Mouse (Mus musculus) CH12.LX (cell line): ENCODE results near the gene Kpnb1. TPM values are rescaled to one million over a fixed set of nuclear protein-coding genes. Genes with fewer than 3 reads are reported as not detected.

Experiments used
- DNase-seq: peaks from one replicate; pipeline ENCODE4 v3.0.0-alpha.2; 2013; ENCODE audit errors: extremely low read depth
- H3K27ac ChIP-seq: 2 replicates; pipeline ENCODE4 v1.5.1; 2012; ENCODE audit warnings: low read depth, mild to moderate bottlenecking, control low read depth, moderate library complexity; ENCODE audit not compliant: insufficient read depth
- H3K27me3 ChIP-seq: replicated peaks from 2 replicates; pipeline ENCODE3; 2012; ENCODE audit warnings: inconsistent platforms
- H3K36me3 ChIP-seq, 2 experiments: replicated peaks in 1 of 2; 2 replicates each; pipeline versions ENCODE3 to v1.6.1; 2012; ENCODE audit warnings: inconsistent platforms in 1 of 2, low read length in 1 of 2, mild to moderate bottlenecking in 1 of 2, mixed read lengths in 1 of 2, moderate library complexity in 1 of 2; ENCODE audit not compliant: control insufficient read depth in 1 of 2, insufficient read depth in 1 of 2
- H3K4me1 ChIP-seq, 2 experiments: 2 replicates each; pipeline ENCODE4 v1.6.1; 2012; ENCODE audit warnings: inconsistent platforms in 1 of 2, moderate library complexity in 1 of 2; ENCODE audit not compliant: insufficient read depth in 2 of 2, control insufficient read depth in 1 of 2
- H3K4me2 ChIP-seq: 2 replicates; pipeline ENCODE4 v1.6.1; 2012; ENCODE audit warnings: low read depth, mild to moderate bottlenecking, control low read depth; ENCODE audit not compliant: poor library complexity, insufficient read depth, severe bottlenecking
- H3K4me3 ChIP-seq, 3 experiments: fragments of 150-350 bp in 1 of 3; sonication (generic) in 1 of 3; replicated peaks in 1 of 3; 2 replicates each; pipeline versions ENCODE3 to v1.5.1; 2011 to 2012; ENCODE audit warnings: low read depth in 2 of 3, low read length in 2 of 3, mild to moderate bottlenecking in 2 of 3, moderate library complexity in 2 of 3, control low read depth in 1 of 3, improper control_type of control experiment in 1 of 3, inconsistent platforms in 1 of 3, mixed read lengths in 1 of 3; ENCODE audit not compliant: poor library complexity in 1 of 3
- H3K79me2 ChIP-seq: replicated peaks from 2 replicates; pipeline ENCODE4 v1.6.1; 2012; ENCODE audit warnings: mild to moderate bottlenecking, moderate library complexity; ENCODE audit not compliant: control insufficient read depth, poor library complexity, insufficient read depth, severe bottlenecking; ENCODE audit errors: extremely low read depth
- H3K9ac ChIP-seq: 2 replicates; pipeline ENCODE4 v1.6.1; 2012; ENCODE audit warnings: low read depth, mild to moderate bottlenecking, control low read depth, moderate library complexity; ENCODE audit not compliant: insufficient read depth
- H3K9me3 ChIP-seq: replicated peaks from 2 replicates; pipeline ENCODE3; 2012; ENCODE audit warnings: low read length, inconsistent platforms, mixed read lengths
- BHLHE40 ChIP-seq: IDR thresholded peaks from 2 replicates; pipeline ENCODE4 v1.6.1; 2011; ENCODE audit warnings: mild to moderate bottlenecking, low read depth, low read length, improper control_type of control experiment
- CHD1 ChIP-seq: IDR thresholded peaks from 2 replicates; pipeline ENCODE4 v1.6.1; 2012; ENCODE audit warnings: low read depth, low read length, improper control_type of control experiment, inconsistent platforms
- CHD2 ChIP-seq: IDR thresholded peaks from 2 replicates; pipeline ENCODE4 v1.6.1; 2011; ENCODE audit warnings: low read length, improper control_type of control experiment
- CTCF ChIP-seq, 2 experiments: IDR thresholded peaks in 1 of 2; conservative IDR thresholded peaks in 1 of 2; 2 replicates each; pipeline ENCODE4 v1.5.1; 2011 to 2012; ENCODE audit warnings: low read depth in 2 of 2, low read length in 2 of 2, improper control_type of control experiment in 1 of 2, inconsistent platforms in 1 of 2, mild to moderate bottlenecking in 1 of 2, moderate library complexity in 1 of 2
- E2F4 ChIP-seq: IDR thresholded peaks from 2 replicates; pipeline ENCODE4 v1.6.1; 2011; ENCODE audit warnings: low read depth, low read length, improper control_type of control experiment; ENCODE audit not compliant: insufficient replicate concordance
- ELF1 ChIP-seq: IDR thresholded peaks from 2 replicates; pipeline ENCODE4 v1.6.1; 2014; ENCODE audit warnings: low read depth, mild to moderate bottlenecking, inconsistent platforms, low read length, improper control_type of control experiment
- EP300 ChIP-seq: IDR thresholded peaks from 2 replicates; pipeline ENCODE4 v1.6.1; 2011; ENCODE audit warnings: low read length, improper control_type of control experiment
- ETS1 ChIP-seq: conservative IDR thresholded peaks from 2 replicates; pipeline ENCODE4 v1.6.1; 2012; ENCODE audit warnings: low read depth, mild to moderate bottlenecking, inconsistent platforms, low read length, improper control_type of control experiment, moderate library complexity
- HCFC1 ChIP-seq: IDR thresholded peaks from 2 replicates; pipeline ENCODE4 v1.6.1; 2012; ENCODE audit warnings: low read depth, mild to moderate bottlenecking, inconsistent platforms, low read length, improper control_type of control experiment
- IRF4 ChIP-seq: IDR thresholded peaks from 2 replicates; pipeline ENCODE4 v1.6.1; 2014; ENCODE audit warnings: low read depth, mild to moderate bottlenecking, inconsistent platforms, low read length, improper control_type of control experiment
- JUN ChIP-seq: IDR thresholded peaks from 2 replicates; pipeline ENCODE4 v1.6.1; 2011; ENCODE audit warnings: low read depth, mild to moderate bottlenecking, low read length, improper control_type of control experiment, moderate library complexity; ENCODE audit not compliant: insufficient read depth
- KAT2A ChIP-seq: IDR thresholded peaks from 2 replicates; pipeline ENCODE4 v1.6.1; 2012; ENCODE audit warnings: low read length, improper control_type of control experiment, inconsistent platforms; ENCODE audit not compliant: insufficient replicate concordance
- MAFK ChIP-seq: IDR thresholded peaks from 2 replicates; pipeline ENCODE4 v1.6.1; 2011; ENCODE audit warnings: low read length, improper control_type of control experiment; ENCODE audit not compliant: insufficient replicate concordance
- MAX ChIP-seq: IDR thresholded peaks from 2 replicates; pipeline ENCODE4 v1.6.1; 2011; ENCODE audit warnings: low read length, improper control_type of control experiment
- MAZ ChIP-seq: IDR thresholded peaks from 2 replicates; pipeline ENCODE4 v1.6.1; 2012; ENCODE audit warnings: low read depth, mild to moderate bottlenecking, inconsistent platforms, low read length, improper control_type of control experiment, moderate library complexity
- MEF2A ChIP-seq: IDR thresholded peaks from 2 replicates; pipeline ENCODE4 v1.6.1; 2014; ENCODE audit warnings: low read depth, mild to moderate bottlenecking, inconsistent platforms, low read length, improper control_type of control experiment, borderline replicate concordance
- MXI1 ChIP-seq: IDR thresholded peaks from 2 replicates; pipeline ENCODE4 v1.6.1; 2011; ENCODE audit warnings: mild to moderate bottlenecking, low read depth, low read length, improper control_type of control experiment
- MYC ChIP-seq: IDR thresholded peaks from 2 replicates; pipeline ENCODE4 v1.6.1; 2011; ENCODE audit warnings: low read depth, mild to moderate bottlenecking, improper control_type of control experiment, low read length
- NELFE ChIP-seq: IDR thresholded peaks from 2 replicates; pipeline ENCODE4 v1.6.1; 2011; ENCODE audit warnings: low read depth, low read length, improper control_type of control experiment
- NRF1 ChIP-seq: IDR thresholded peaks from 2 replicates; pipeline ENCODE4 v1.6.1; 2014; ENCODE audit warnings: low read depth, mild to moderate bottlenecking, inconsistent platforms, low read length, improper control_type of control experiment, moderate library complexity
- POLR2A ChIP-seq: IDR thresholded peaks from 2 replicates; pipeline ENCODE4 v1.6.1; 2011; ENCODE audit warnings: low read depth, mild to moderate bottlenecking, improper control_type of control experiment, low read length
- POLR2AphosphoS2 ChIP-seq: IDR thresholded peaks from 2 replicates; pipeline ENCODE4 v1.6.1; 2011; ENCODE audit warnings: low read depth, low read length, improper control_type of control experiment
- RAD21 ChIP-seq: IDR thresholded peaks from 2 replicates; pipeline ENCODE4 v1.6.1; 2011; ENCODE audit warnings: low read depth, mild to moderate bottlenecking, low read length, improper control_type of control experiment, moderate library complexity
- RCOR1 ChIP-seq: conservative IDR thresholded peaks from 2 replicates; pipeline ENCODE4 v1.6.1; 2012; ENCODE audit warnings: low read depth, mild to moderate bottlenecking, inconsistent platforms, low read length, improper control_type of control experiment
- SIN3A ChIP-seq: IDR thresholded peaks from 2 replicates; pipeline ENCODE4 v1.6.1; 2012; ENCODE audit warnings: low read length, improper control_type of control experiment, inconsistent platforms
- SMC3 ChIP-seq: IDR thresholded peaks from 2 replicates; pipeline ENCODE4 v1.6.1; 2011; ENCODE audit warnings: low read depth, low read length, improper control_type of control experiment
- TBP ChIP-seq: conservative IDR thresholded peaks from 2 replicates; pipeline ENCODE4 v1.6.1; 2011; ENCODE audit warnings: low read depth, low read length, improper control_type of control experiment
- TCF12 ChIP-seq: IDR thresholded peaks from 2 replicates; pipeline ENCODE4 v1.6.1; 2014; ENCODE audit warnings: low read depth, mild to moderate bottlenecking, inconsistent platforms, low read length, improper control_type of control experiment
- UBTF ChIP-seq: IDR thresholded peaks from 2 replicates; pipeline ENCODE4 v1.6.1; 2012; ENCODE audit warnings: low read depth, mild to moderate bottlenecking, inconsistent platforms, low read length, improper control_type of control experiment, moderate library complexity
- USF1 ChIP-seq: IDR thresholded peaks from 2 replicates; pipeline ENCODE4 v1.6.1; 2014; ENCODE audit warnings: low read depth, mild to moderate bottlenecking, inconsistent platforms, low read length, improper control_type of control experiment
- USF2 ChIP-seq: conservative IDR thresholded peaks from 2 replicates; pipeline ENCODE4 v1.6.1; 2011; ENCODE audit warnings: low read depth, low read length, improper control_type of control experiment
- ZC3H11A ChIP-seq: IDR thresholded peaks from 2 replicates; pipeline ENCODE4 v1.6.1; 2012; ENCODE audit warnings: low read depth, mild to moderate bottlenecking, inconsistent platforms, low read length, improper control_type of control experiment
- ZKSCAN1 ChIP-seq: IDR thresholded peaks from 2 replicates; pipeline ENCODE4 v1.6.1; 2012; ENCODE audit warnings: low read depth, inconsistent platforms, low read length, improper control_type of control experiment, borderline replicate concordance
- ZMIZ1 ChIP-seq: IDR thresholded peaks from 2 replicates; pipeline ENCODE4 v1.6.1; 2012; ENCODE audit warnings: low read depth, mild to moderate bottlenecking, inconsistent platforms, low read length, improper control_type of control experiment
- dilution Hi-C: fragments of 300-500 bp; cut with MboI; formaldehyde crosslinking; loops from 2 replicates; pipeline ENCODE4 v1.14.3; 2020; ENCODE audit warnings: low sequenced_read_pairs; ENCODE audit not compliant: extremely low pct_unique_long_range_greater_than_20kb, extremely low pct_ligation_motif_present
- in situ Hi-C: fragments of 300-500 bp; cut with MboI; formaldehyde crosslinking; loops from 3 replicates; pipeline ENCODE4 v1.14.3; 2019; ENCODE audit warnings: low sequenced_read_pairs, low pct_ligation_motif_present, low pct_unique_long_range_greater_than_20kb, mixed read lengths
- polyA plus RNA-seq: library from polyadenylated mRNA; unstranded; fragments of >175 nt; gene quantifications from 2 replicates; pipeline ENCODE4 v1.2.1, GENCODE M21; 2012; ENCODE audit warnings: low read depth; ENCODE audit not compliant: insufficient read length
- total RNA-seq, 2 experiments: library from RNA; depleted of rRNA; stranded (reverse); fragments of 300-350 nt in 1 of 2; fragments of >200 nt in 1 of 2; gene quantifications; 2 replicates each; pipeline ENCODE4 v1.2.3; 2012 to 2014

The Kpnb1 gene
- total and polyA plus RNA-seq, 3 experiments, result 194 to 411 (median 234) TPM

DNA sequence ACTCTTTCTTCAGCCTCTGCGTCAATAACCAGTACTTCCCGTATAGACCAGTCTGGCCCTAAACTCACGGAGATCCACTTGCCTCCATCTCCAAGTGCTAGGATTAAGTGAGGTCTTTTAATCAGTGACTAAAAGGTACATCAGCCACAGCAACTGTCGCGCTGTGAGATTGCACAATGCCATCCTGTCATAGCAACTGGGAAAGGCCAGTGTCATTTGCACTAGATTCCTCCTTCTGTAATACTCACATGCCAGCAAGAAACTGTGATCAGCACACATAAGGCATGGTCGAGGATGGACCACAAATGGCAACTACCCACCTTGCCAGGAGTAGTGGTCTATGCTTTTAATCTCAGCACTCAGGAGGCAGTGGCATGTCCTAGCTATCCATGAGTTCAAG, 11.8 kb upstream of the Kpnb1 start:
- Histone ChIP-seq H3K9me3 (no peaks in the 10 kb centered on the region), H3K27ac (no peak overlapping the region), H3K27me3 (no peaks in the 10 kb centered on the region), H3K4me2 (no peak overlapping the region), H3K4me1 (peaks cover 6 to 15% of the 10 kb centered on the region in 2 experiments; a peak in 3 of 4 replicates), H3K9ac (no peak overlapping the region), H3K4me3 (no peak overlapping the region), H3K36me3 (peaks cover 0 to 3% of the 10 kb centered on the region in 2 experiments), H3K79me2 (no peaks in the 10 kb centered on the region)
- TF ChIP-seq MAFK (no peak), ELF1 (no peak), BHLHE40 (no peak), ETS1 (no peak), HCFC1 (no peak), ZC3H11A (no peak), ZKSCAN1 (no peak)
- no peak for DNase-seq
- in situ Hi-C loops, result no loop called here
- dilution Hi-C loops, result no loop called here

DNA sequence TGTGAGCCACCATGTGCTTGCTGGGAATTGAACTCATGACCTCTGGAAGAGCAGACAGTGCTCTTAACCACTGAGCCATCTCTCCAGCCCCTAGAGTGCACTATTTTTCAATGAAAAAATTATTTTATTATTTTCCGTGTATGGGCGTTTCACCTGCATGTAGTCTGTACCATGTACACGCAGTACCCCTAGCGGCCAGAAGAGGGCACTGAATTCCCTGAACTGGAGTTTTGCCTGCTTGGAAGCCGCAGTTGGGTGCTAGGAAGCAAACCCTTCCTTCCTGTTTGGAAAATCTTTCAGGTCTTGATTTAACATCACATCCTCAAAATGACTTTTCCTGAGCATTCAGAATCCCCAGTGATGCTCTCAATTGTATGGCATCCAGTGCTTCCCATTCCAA, 10.9 kb upstream of the Kpnb1 start:
- peak; percentile 63 for DNase-seq
- H3K9me3 ChIP-seq, result no peaks in the 10 kb centered on the region
- in situ Hi-C loops (no loop called here), dilution Hi-C loops (no loop called here)
- no peak for TF ChIP-seq ELF1
- no peak for TF ChIP-seq TBP
- no peak for TF ChIP-seq RCOR1
- no peak for TF ChIP-seq SIN3A
- TF ChIP-seq CTCF (conservative IDR thresholded peaks at IDR 0.05 in 1 of 2, IDR thresholded peaks at IDR 0.05 in 1 of 2; ENCODE audit: low read depth in 2 of 2, low read length in 2 of 2), result peak; percentile 82 to 94
- TF ChIP-seq IRF4, result no peak
- no peak for TF ChIP-seq USF2
- no peak for TF ChIP-seq KAT2A
- TF ChIP-seq UBTF, result no peak
- no peak for TF ChIP-seq JUN
- TF ChIP-seq ETS1, result no peak
- TF ChIP-seq CHD1, result no peak
- peak; percentile 56 for TF ChIP-seq RAD21
- no peak for TF ChIP-seq ZKSCAN1
- no peak for TF ChIP-seq MAZ
- no peak for TF ChIP-seq NRF1
- TF ChIP-seq MXI1, result no peak
- TF ChIP-seq HCFC1, result no peak
- no peak for TF ChIP-seq TCF12
- no peak for TF ChIP-seq BHLHE40
- no peak for TF ChIP-seq NELFE
- TF ChIP-seq MYC, result 0 out of 2 replicates have a peak, but pooled peaks have one; percentile 19
- TF ChIP-seq USF1, result no peak
- TF ChIP-seq ZMIZ1, result no peak
- TF ChIP-seq CHD2, result no peak
- TF ChIP-seq MAFK, result no peak
- TF ChIP-seq MAX, result no peak
- TF ChIP-seq POLR2AphosphoS2, result no peak
- peak; percentile 73 for TF ChIP-seq SMC3
- TF ChIP-seq POLR2A, result no peak
- TF ChIP-seq EP300, result no peak
- TF ChIP-seq MEF2A, result no peak
- TF ChIP-seq E2F4, result no peak
- no peak overlapping the region for H3K9ac ChIP-seq
- H3K4me1 ChIP-seq, result peaks cover 6 to 22% of the 10 kb centered on the region in 2 experiments; a peak in 3 of 4 replicates
- H3K4me3 ChIP-seq, result no peak overlapping the region
- H3K79me2 ChIP-seq, result no peaks in the 10 kb centered on the region
- H3K36me3 ChIP-seq, result peaks cover 0 to 2% of the 10 kb centered on the region in 2 experiments
- H3K4me2 ChIP-seq, result no peak overlapping the region
- H3K27ac ChIP-seq, result no peak overlapping the region
- no peaks in the 10 kb centered on the region for H3K27me3 ChIP-seq
